Mouse (Mus musculus): ENCODE measurements around the gene Acsf2. TPM values are rescaled to one million over a fixed set of nuclear protein-coding genes. Genes with fewer than 3 reads are reported as not detected.

Gene Acsf2
- polyA plus RNA-seq, 1 experiment from 2014 or later = 5.7 TPM

DNA sequence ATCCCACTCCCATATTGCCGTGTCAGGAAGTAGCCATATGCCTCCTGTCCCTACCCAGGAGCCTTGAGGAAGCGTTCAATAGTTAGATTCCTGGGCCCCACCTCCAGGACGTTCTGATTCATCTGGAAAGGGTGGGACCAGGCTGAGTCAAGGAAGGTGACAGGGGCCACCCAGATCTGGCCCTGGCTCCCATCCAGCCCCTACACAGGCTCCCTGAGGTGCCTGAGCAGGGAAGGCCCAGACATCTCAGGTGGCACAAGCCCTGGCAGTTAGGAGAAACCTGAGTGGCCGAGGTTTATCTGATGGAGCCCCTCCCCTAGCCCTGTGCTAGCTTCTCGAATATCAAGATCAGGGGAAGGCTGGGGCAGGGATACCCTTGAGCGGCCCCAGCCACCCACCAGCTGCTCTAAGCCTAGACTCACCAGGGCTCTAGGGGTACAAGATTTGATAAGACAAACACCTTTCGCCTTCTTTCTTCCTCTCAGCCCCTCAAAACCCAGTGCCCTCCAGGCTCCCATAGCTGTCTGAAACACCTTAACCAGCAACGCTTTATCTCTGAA lies 62.9 kb downstream of the Acsf2 start:
- Histone ChIP-seq H3K4me2 (ENCODE audit: low read length) (no peak overlapping the region), H3K9me3 (ENCODE audit: control insufficient read depth, low read length) (no peaks in the 10 kb centered on the region), H3K27me3 (replicated peaks; ENCODE audit: control insufficient read depth, insufficient read depth, low read length) (no peaks in the 10 kb centered on the region), H3K36me3 (ENCODE audit: control insufficient read depth, insufficient read depth, low read length) (peaks cover 9% of the 10 kb centered on the region; the same call in 1 of the 2 replicates), H3K27ac (ENCODE audit: low read depth) (no peak overlapping the region), H3K9ac (ENCODE audit: low read length) (no peak overlapping the region), H3K4me1 (replicated peaks; ENCODE audit: control insufficient read depth, insufficient read depth, low read length) (no peaks in the 10 kb centered on the region), H3K4me3 (ENCODE audit: low read depth, low read length) (no peak overlapping the region)
- DNase-seq (ENCODE audit: low spot score) (no peak), ATAC-seq (replicated peaks; ENCODE audit: low FRiP score, low TSS enrichment, low read depth) (0 out of 2 replicates have a peak, but pooled peaks have one; percentile 14)
- WGBS = 51% methylated on average over 8 of the region's 8 CpGs

DNA sequence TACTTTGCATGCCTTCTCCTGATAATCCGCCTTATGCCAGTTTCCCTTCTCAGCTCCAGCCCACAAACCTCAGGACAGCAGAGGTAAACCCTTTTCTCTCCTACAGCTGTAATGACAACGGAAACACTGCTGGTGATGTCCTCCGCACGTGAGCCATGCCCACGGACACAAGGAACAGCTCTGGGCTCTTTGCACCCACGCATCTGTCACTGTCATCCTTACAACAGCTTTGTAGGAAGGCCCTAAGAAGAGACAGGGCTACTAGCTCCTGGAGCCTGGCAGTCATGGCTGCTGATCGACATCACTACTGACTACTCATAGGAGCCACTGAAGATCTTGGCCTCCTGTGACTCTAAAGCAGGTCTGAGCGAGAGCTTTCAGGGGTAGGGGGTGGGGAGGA lies 68.5 kb downstream of the Acsf2 start:
- DNase-seq (ENCODE audit: low spot score) (no peak), ATAC-seq (replicated peaks; ENCODE audit: low FRiP score, low TSS enrichment, low read depth) (no peak)
- no peak overlapping the region for H3K27ac ChIP-seq (ENCODE audit: low read depth)
- H3K9ac ChIP-seq (ENCODE audit: low read length) = no peak overlapping the region
- H3K27me3 ChIP-seq (replicated peaks; ENCODE audit: control insufficient read depth, insufficient read depth, low read length) = no peaks in the 10 kb centered on the region
- no peaks in the 10 kb centered on the region for H3K9me3 ChIP-seq (ENCODE audit: control insufficient read depth, low read length)
- WGBS = 77% methylated on average over 8 of the region's 8 CpGs
- H3K4me3 ChIP-seq (ENCODE audit: low read depth, low read length) = no peak overlapping the region
- no peak overlapping the region for H3K4me2 ChIP-seq (ENCODE audit: low read length)
- no peaks in the 10 kb centered on the region for H3K4me1 ChIP-seq (replicated peaks; ENCODE audit: control insufficient read depth, insufficient read depth, low read length)
- no peaks in the 10 kb centered on the region for H3K36me3 ChIP-seq (ENCODE audit: control insufficient read depth, insufficient read depth, low read length)

DNA sequence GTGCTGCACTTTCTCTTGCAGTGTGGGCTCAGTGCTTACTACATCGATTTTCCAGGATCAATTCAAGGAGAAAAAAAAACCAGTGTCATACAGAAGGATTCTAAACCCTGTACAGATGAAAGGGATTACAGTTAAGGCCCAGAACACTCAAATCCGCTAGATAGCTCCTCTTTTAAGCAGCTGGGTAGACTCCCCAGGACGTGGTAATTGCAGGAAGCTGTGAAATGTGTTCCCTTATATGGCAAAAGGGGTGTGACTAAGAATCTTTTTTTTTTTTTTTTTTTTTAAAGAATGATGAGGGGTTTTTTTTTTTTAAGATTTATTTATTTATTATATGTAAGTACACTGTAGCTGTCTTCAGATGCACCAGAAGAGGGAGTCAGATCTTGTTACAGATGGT lies 72.8 kb downstream of the Acsf2 start:
- ATAC-seq (replicated peaks; ENCODE audit: low FRiP score, low TSS enrichment, low read depth) = no peak

DNA sequence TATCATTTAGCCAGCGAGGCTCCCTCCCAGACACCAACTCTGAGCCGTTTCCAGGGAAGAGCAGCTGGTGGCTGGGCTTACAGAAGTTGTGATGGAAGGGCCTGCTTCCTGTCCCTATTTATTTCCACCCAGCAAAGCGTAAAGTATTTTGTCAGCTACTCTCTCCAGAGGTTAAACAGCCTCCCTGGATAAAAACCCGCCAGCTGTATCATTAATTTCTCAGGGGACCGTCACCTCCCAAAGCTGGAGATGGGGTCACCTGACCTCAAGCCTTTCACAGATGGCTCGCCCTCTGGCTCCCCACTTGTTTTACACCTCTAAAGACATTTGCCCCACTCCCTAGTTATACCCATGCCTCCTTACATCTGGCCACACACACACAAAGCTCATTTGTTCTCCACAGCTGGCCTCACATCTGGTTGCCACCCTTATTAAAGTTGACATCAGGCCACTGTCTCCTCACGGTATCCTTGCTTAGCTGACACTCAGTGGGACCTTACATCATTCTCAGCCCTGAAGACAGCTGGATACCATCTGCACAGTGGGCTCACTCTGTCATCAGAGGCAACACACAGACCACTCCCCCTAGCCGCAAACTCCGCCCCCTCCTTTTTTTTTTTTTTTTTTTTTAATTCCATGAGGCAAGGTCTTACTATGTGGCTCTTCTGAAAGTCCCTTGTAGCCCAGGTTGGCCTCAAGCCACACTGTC lies 75.3 kb downstream of the Acsf2 start:
- Histone ChIP-seq H3K4me3 (ENCODE audit: low read depth, low read length) (no peak overlapping the region), H3K27ac (ENCODE audit: low read depth) (peak overlapping the region; percentile 55), H3K9ac (ENCODE audit: low read length) (no peak overlapping the region), H3K9me3 (ENCODE audit: control insufficient read depth, low read length) (no peaks in the 10 kb centered on the region), H3K27me3 (replicated peaks; ENCODE audit: control insufficient read depth, insufficient read depth, low read length) (no peaks in the 10 kb centered on the region), H3K4me2 (ENCODE audit: low read length) (no peak overlapping the region), H3K36me3 (ENCODE audit: control insufficient read depth, insufficient read depth, low read length) (no peaks in the 10 kb centered on the region), H3K4me1 (replicated peaks; ENCODE audit: control insufficient read depth, insufficient read depth, low read length) (peaks cover 3% of the 10 kb centered on the region; the same call in 1 of the 2 replicates)
- DNase-seq (ENCODE audit: low spot score) = no peak
- 40% methylated on average over 9 of the region's 9 CpGs for WGBS
- ATAC-seq (replicated peaks; ENCODE audit: low FRiP score, low TSS enrichment, low read depth) = no peak

More for the DNA sequence above, 72.8 kb downstream of the Acsf2 start:
- H3K27ac ChIP-seq (ENCODE audit: low read depth) = no peak overlapping the region
- H3K36me3 ChIP-seq (ENCODE audit: control insufficient read depth, insufficient read depth, low read length) = no peaks in the 10 kb centered on the region
- no peak for DNase-seq (ENCODE audit: low spot score)
- no peak overlapping the region for H3K4me3 ChIP-seq (ENCODE audit: low read depth, low read length)
- no peak overlapping the region for H3K9ac ChIP-seq (ENCODE audit: low read length)
- WGBS = 48% methylated on average over 3 of the region's 3 CpGs
- no peaks in the 10 kb centered on the region for H3K9me3 ChIP-seq (ENCODE audit: control insufficient read depth, low read length)
- H3K27me3 ChIP-seq (replicated peaks; ENCODE audit: control insufficient read depth, insufficient read depth, low read length) = no peaks in the 10 kb centered on the region
- peaks cover 3% of the 10 kb centered on the region; the same call in 1 of the 2 replicates for H3K4me1 ChIP-seq (replicated peaks; ENCODE audit: control insufficient read depth, insufficient read depth, low read length)
- no peak overlapping the region for H3K4me2 ChIP-seq (ENCODE audit: low read length)

DNA sequence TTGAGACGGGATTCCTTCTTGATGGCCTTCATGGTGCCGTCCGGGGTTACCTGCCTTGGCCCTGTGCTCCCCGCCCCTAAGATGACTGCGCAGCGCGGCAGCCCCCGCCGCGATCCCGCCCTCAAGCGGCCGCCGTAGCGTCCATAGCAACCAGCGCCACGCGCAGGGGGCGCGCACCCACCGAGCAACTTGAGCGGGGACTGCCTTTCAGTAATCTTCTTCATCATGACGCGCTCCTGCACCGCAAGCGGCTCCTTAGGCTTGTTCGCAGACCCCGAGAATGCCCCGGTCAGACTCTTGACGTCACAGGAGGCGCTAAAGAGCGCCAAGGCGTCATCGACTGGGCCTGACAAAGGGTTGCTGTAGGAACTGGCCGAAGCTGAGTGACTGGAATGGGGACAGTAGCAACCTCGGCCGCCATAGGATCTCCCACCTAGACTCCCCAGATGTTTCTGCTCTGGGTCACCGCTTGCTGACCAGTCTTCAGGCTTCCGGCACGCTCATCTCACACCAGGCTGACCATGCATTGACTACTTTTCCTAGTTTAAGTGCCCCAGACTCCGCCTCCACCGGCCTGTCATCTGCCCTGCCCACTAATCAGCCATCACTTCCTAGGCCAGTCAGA lies 80.3 kb downstream of the Acsf2 start, which contains the start of gene Mycbpap:
TSS of gene Mycbpap (minus strand) at position 524 of the 625 bp plus-strand sequence.
- peak within 1 kb of the TSS; percentile 74 for H3K4me2 ChIP-seq (ENCODE audit: low read length)
- H3K9ac ChIP-seq (ENCODE audit: low read length) = peak within 1 kb of the TSS; percentile 51
- H3K9me3 ChIP-seq (ENCODE audit: control insufficient read depth, low read length) = no peaks in the 10 kb centered on the region
- DNase-seq (ENCODE audit: low spot score) = peak; percentile 88
- H3K27me3 ChIP-seq (replicated peaks; ENCODE audit: control insufficient read depth, insufficient read depth, low read length) = no peaks in the 10 kb centered on the region
- under 1% methylated on average over 42 of the region's 42 CpGs for WGBS
- ATAC-seq (replicated peaks; ENCODE audit: low FRiP score, low TSS enrichment, low read depth) = peak; percentile 77
- H3K4me1 ChIP-seq (replicated peaks; ENCODE audit: control insufficient read depth, insufficient read depth, low read length) = peaks cover 4% of the 10 kb centered on the region; the same call in 1 of the 2 replicates
- H3K4me3 ChIP-seq (ENCODE audit: low read depth, low read length) = peak within 1 kb of the TSS; percentile 55
- H3K27ac ChIP-seq (ENCODE audit: low read depth) = no peak within 1 kb of the TSS
- H3K36me3 ChIP-seq (ENCODE audit: control insufficient read depth, insufficient read depth, low read length) = no peaks in the 10 kb centered on the region

DNA sequence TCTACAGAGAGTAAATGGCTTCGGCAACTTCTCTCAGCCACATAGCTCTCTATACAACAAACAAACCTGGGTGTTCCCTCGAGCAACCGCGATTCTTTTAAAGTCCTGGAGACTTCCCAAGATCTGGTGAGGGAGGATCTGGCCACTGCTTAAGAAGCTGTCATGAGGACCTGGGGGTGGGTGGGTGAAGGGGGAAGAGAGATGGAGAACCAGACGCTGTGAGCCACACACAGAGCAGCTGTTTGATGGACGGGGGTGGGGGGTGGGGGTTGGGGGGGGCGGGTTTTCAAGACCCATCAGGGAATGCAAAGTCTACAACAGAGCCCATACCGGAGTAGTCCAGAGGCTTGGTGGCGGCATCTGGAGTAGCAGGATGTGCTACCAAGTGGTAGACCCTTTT lies 88.2 kb downstream of the Acsf2 start:
- Histone ChIP-seq H3K4me1 (replicated peaks; ENCODE audit: control insufficient read depth, insufficient read depth, low read length) (peaks cover 9% of the 10 kb centered on the region; the same call in 1 of the 2 replicates), H3K27me3 (replicated peaks; ENCODE audit: control insufficient read depth, insufficient read depth, low read length) (no peaks in the 10 kb centered on the region)
- no peak for DNase-seq (ENCODE audit: low spot score)

DNA sequence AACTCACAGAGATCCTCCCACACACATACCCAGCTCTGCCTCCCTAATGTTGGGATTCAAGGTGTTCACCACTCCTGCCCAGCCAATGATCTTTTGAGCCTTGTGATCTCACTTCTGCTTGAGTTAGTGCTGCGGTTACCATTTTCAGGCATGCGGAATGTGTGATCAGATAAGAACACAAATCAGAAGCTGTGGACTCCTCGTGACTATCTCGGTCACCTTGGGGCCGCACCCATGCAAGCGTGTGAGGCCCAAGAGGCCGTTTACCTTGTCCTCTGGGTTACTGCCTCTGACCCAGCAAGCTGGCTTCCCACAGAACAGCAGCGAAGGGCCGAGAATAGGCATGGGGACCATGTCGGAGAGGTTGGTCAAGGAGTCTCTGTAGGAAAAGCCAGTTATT lies 92.7 kb downstream of the Acsf2 start:
- no peak for DNase-seq (ENCODE audit: low spot score)
- ATAC-seq (replicated peaks; ENCODE audit: low FRiP score, low TSS enrichment, low read depth) = no peak
- Histone ChIP-seq H3K4me3 (ENCODE audit: low read depth, low read length) (no peak overlapping the region), H3K4me1 (replicated peaks; ENCODE audit: control insufficient read depth, insufficient read depth, low read length) (peaks cover 6% of the 10 kb centered on the region; the same call in 1 of the 2 replicates), H3K36me3 (ENCODE audit: control insufficient read depth, insufficient read depth, low read length) (no peaks in the 10 kb centered on the region), H3K9ac (ENCODE audit: low read length) (no peak overlapping the region), H3K9me3 (ENCODE audit: control insufficient read depth, low read length) (peaks cover 6% of the 10 kb centered on the region; the same call in 1 of the 2 replicates), H3K27me3 (replicated peaks; ENCODE audit: control insufficient read depth, insufficient read depth, low read length) (no peaks in the 10 kb centered on the region), H3K4me2 (ENCODE audit: low read length) (no peak overlapping the region), H3K27ac (ENCODE audit: low read depth) (no peak overlapping the region)
- 72% methylated on average over 10 of the region's 10 CpGs for WGBS

More for the DNA sequence above, 88.2 kb downstream of the Acsf2 start:
- Histone ChIP-seq H3K9ac (ENCODE audit: low read length) (no peak overlapping the region), H3K4me3 (ENCODE audit: low read depth, low read length) (no peak overlapping the region), H3K36me3 (ENCODE audit: control insufficient read depth, insufficient read depth, low read length) (no peaks in the 10 kb centered on the region), H3K9me3 (ENCODE audit: control insufficient read depth, low read length) (peaks cover 6% of the 10 kb centered on the region; the same call in 1 of the 2 replicates), H3K4me2 (ENCODE audit: low read length) (no peak overlapping the region), H3K27ac (ENCODE audit: low read depth) (no peak overlapping the region)
- no peak for ATAC-seq (replicated peaks; ENCODE audit: low FRiP score, low TSS enrichment, low read depth)
- 24% methylated on average over 9 of the region's 9 CpGs for WGBS

Data from intestine, embryonic 14.5 days (tissue).